Mouse (Mus musculus) megakaryocyte progenitor cell, adult 5-6 weeks (primary cell): ENCODE measurements at regions not wholly inside any gene's neighbourhood (a gene's known extent, or its start where the extent isn't known, plus 50 kb on each side); places are given as distances from the start of the nearest gene placed in this dataset.

Source experiments
- ATAC-seq: replicated peaks from 2 replicates; pipeline ENCODE4 v1.8.0; 2016; ENCODE audit warnings: mild to moderate bottlenecking, moderate TSS enrichment, inconsistent platforms; ENCODE audit not compliant: poor library complexity

DNA sequence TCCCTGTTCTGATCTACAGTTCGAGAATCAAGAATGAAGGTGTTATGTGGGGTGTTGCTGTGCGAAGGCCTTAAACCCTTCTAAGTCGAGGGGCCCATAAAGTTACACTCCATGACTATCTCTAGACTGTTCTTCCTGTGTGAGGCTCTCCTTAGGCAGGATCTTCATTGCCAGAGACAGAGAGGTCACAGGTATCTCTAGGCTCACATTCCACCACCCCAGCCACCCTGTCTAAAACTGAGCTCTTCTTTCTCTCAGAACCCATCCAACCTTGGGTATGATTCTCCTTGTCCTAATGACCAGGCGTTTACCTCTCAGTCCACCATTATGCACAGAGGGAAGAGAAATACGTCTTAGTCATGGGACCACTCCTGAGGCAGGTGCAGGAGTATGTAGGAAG, 317.2 kb downstream of the Wdr11 start:
- no peak for ATAC-seq

GRCm38 (mm10) chr7:129909730-129910129, 318.1 kb downstream of the Wdr11 start:
- ATAC-seq = no peak

DNA sequence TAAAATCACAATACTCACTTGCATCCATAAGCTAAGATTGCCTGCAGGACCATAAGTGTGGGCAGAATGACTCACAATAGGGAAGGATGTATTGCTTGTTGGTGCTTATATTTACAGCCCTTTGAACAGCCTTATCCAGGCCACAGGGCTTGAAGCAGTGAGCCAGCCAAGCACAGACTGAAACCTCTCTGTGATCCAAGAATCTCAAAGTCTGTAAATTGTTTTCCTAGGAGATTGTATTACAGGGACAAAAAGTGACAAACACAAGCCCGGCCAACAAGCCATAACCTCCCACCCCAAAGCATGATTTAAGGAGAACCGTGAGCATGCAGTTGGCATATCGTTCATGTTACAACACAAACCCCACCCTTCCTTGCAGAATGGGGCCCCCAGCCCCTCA, 319.2 kb downstream of the Wdr11 start:
- ATAC-seq = no peak

DNA sequence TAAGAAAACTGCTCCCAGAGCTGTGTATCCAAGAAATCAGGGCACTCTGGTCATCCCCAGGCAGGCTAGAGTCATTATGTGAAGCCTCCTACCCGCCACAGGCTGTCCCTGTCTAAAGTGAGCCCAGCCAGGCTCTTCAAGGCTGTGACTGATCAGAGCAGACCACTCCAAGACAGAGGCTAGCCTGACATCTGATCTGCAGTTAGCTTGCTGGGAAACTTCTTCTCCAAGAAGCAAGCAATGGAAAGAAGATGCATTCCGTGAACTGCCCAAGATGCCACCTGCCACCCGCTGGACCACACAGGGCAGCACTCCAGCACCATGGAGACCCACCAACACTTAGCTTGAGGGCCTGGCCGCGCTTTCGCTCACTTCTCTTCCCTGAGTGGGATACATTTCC, 323.2 kb downstream of the Wdr11 start:
- no peak for ATAC-seq

DNA sequence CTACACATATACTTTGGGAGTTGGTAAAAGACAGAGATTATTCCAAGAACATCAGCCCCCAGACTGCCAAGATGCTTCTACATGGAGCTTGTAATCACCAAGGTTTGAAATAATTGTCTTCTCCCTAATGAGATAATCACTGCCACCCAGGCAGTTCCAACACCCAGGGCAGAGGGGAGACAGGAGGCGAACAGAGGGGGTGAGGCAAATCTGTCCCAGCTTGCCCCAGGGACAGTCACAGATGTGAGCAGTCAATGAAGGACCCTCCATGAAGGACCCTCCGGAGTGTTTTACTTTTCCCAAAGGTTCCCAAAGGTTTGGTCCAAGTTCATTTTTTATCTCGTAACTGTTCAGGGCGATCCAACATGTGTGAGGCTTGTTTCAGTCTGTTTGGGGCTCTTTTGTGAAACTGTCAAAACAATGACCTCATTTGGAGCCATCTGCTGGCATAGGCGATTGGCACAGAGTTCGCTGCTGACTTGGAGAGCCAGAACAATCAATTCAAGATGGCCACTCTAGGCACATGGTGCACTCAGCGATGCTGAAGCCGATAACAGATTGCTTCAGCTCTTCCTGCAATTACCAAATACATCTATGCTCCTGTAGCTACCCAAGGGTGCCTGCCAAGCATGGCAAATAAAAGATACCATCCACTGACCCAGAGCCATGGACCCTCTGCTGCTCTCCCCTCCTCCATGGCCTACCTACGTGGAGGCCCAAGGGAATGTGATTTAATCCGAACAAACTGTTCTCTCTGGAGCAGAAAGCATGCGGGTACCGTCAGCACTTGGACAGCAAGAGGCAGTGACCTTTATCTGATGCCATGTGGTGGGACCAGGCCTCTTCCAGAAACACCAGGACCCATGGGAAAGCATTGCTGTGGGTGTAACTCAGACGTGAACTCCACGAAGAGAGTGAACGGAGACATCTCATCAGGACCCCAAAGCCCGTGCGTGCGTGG, 326.9 kb downstream of the Wdr11 start:
- no peak for ATAC-seq

DNA sequence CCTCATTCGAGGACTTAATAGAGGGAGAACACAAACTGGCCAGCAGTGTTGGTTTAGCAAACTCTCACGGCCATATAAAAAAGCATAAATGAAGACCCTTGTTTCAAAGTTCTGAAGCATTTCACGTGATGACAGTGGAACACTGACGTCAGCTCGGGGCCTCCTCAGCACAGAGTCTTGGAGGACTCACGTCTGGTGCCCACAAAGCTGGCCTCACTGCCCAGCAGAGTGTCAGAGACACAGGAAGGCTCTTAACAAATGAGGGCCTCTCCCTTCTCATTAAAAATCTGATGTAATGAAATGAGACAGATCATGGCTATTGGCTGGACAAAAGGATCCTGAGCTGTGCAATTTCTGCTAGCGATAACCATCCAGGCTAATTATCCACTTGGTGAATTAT, 330.6 kb downstream of the Wdr11 start:
- no peak for ATAC-seq

DNA sequence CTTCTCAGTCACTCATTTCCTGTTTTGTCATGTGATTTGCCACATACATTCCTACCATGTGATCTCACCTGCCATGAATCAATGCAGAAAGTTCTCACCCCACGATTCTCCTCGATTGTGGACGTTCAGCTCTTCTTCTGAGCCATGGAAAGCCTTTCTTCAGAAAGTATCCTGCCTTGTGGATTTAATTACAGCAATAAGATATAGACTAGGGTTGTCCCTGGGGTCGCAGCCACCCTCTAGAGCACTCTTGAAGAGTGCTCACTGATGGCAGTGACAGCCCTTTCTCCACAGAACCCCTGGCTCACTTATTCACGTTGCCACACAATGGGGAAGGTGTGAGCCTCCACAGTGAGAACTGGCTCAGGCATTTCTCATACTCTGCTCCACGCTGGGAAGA, 345.1 kb downstream of the Wdr11 start:
- ATAC-seq = no peak

DNA sequence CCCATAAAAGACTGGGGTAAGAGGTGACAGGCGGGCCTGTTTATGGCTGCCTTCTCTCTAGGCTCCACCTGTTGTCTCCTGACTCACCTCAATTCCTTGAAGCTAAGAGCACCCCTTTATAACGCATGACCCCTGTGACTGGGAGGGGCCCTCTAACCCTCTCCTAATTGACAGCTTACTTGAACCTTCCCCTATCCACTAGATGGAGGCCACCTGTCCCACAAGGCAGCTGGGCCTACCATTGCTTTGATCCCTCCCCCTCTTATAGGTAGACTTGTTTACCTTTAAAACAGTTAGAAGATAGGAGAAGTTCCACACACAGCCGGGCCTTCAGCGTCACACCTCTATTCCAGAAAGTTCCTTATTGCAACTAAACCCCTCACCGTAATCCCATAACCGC, 346.1 kb downstream of the Wdr11 start:
- ATAC-seq = no peak

DNA sequence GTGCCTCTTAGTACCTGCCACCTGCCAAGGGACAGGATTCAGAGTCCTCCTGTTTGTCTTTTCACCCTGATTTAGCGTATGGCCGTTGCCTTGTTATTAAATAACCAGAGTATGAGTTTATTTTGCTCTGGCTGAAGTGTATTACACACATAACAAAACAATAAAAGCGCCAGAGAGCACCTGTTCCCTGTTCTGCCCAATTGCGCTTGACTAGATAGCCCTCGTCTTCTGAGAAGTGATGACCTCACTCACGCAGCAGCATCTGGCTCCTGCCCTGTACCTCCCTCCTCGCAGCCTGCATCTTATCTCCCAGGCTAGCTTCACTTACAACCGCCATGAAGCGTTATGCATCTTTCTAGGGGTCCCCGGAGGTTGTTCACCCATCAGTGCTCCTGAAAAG, 346.5 kb downstream of the Wdr11 start:
- ATAC-seq = no peak

- no peak for ATAC-seq
Measured at GRCm38 (mm10) chr7:129939266-129939665, 347.6 kb downstream of the Wdr11 start.

DNA sequence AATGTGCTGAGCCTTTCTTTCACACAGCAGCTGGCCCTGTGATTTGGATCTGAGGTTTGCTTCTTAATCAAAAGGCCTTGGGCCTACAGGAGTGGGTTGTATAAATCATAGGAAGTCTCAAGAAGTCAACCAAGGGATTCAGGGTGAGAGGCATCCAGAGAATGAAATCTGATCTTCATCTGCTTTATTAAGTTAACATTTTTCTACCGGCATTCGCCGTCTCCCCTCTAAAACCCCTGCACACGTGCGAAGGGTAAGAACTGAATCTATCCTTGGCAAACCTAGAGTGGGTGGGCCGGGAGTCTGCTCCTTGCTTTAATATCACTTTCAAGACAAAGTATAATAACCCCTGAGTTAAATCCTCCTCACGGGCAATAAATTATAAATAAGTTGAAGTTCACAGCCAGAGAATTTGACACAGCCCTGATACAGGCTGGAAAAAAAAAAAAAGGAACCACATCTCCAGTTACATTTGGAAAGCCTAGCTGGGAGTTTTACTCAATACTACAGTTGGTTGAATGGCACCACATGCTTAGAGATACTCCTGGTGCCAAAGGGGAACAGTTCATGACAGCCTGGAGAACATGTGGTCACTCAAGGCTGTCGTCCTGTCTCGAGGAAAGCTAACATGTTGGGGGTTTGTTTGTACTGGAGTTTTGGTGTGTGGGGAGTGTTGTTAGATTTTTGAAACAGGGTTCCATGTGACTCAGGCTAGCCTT, 349.8 kb downstream of the Wdr11 start:
- no peak for ATAC-seq

- ATAC-seq = no peak
Measured at GRCm38 (mm10) chr7:129948613-129949110, 357.0 kb downstream of the Wdr11 start.

- no peak for ATAC-seq
Measured at GRCm38 (mm10) chr7:129950456-129950855, 358.8 kb downstream of the Wdr11 start.

GRCm38 (mm10) chr7:129958379-129958778, 366.7 kb downstream of the Wdr11 start:
- no peak for ATAC-seq

DNA sequence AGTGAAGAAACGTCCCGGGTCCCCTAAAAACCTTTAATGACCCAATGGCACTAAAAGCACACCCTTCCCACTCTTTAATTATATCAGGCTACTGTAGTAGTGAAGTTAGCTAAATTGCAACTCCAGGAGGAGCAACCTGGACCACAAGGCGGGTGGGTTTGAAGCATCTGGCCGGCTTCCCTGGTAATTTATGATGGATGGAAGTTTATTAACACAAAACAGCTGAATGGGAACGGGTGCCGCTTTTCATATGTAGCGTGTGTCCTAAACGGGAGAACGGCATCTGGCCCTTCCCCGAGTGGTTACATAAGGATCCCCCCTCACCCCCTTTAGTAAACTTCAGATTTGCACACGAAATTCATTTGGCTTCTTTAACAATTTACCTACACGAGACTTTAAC, 370.9 kb downstream of the Wdr11 start:
- ATAC-seq = no peak

GRCm38 (mm10) chr7:129964192-129964591, 372.5 kb downstream of the Wdr11 start:
- ATAC-seq = no peak

- ATAC-seq = no peak
Measured at GRCm38 (mm10) chr7:129965281-129966051, 373.8 kb downstream of the Wdr11 start.

DNA sequence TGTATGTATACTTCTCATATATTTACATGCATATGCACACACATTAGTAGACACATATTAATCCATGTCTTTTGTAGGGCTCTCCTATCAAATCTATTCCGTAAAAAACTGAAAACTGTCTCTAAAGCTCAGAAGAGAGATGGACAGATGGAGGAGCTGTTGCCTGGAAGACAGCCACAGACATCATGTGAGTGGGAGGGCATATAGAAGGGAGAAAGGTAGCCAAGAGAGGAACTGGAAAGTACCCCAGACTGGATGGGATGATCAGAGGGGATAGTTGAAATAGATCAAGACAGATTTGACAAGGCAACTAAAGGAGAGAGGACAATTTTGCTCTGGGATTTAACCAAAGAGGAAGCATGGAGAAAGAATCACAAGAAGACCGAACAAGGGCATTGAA, 375.1 kb downstream of the Wdr11 start:
- ATAC-seq = no peak

DNA sequence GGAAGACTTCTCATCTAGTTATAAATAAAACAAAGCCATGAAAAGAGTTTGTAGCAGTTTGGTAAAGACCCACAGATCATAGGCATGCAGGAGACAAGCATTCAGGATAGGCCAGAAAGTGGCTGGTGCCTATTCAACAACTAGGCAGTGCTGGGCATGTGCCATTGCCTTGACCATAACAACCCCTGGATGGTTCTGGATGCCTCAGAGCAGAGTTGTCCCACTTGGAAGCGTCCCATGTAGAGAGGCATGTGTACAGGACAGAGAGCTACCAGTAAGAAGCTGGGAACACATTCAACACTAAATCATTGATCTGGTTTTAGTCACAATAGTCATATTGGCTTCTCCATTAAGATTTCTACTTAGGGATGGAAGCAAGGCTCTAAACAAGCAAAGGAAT, 378.5 kb downstream of the Wdr11 start:
- ATAC-seq = no peak

DNA sequence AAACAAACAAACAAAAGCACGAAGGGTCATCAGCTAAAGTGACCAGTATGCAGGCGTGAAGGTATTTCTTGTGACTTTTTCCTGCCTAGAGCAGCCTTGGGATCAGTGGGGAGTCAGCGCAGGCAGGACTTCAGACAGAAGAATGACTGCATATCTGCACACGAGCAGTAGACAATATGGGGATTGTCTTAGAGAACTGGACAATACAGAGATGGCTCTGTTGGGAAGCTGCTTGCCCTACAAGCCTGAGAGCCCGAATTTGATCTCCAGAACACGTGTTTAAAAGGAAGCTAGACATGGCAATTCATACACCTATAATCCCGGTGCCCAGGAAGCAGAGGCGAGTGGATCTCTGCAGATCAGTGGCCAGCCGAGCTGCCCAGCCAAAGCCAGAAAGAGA, 382.5 kb downstream of the Wdr11 start:
- no peak for ATAC-seq

DNA sequence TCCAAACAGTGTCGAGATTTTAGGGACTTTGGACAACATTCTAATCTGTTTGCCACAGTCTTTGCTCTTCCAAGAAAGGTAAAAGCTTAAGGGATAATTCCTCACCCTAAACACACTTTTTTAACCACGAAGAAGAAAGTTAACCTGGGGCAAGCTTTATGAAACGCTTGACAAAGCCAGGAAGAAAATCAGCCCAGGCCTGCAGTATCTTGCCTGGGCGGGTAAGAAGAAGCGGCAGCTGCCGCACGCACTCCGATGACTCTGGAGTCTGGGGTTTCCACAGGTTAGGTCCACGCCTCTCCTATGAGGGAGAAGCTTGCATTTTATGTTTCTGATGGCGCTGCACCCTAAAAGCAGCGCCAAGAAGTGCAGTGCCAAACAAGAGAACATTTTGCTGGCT, 383.2 kb downstream of the Wdr11 start:
- no peak for ATAC-seq
